Mouse (Mus musculus) activated CD4-positive, CD25-positive, alpha-beta regulatory T cell, adult 4 months (primary cell): ENCODE results near the gene Ssbp3. TPM values are rescaled to one million over a fixed set of nuclear protein-coding genes. Genes with fewer than 3 reads are reported as not detected.

Experiments
- ATAC-seq: one replicate; pipeline ENCODE4 v1.8.0; 2017
- polyA plus RNA-seq, 2 experiments: library from polyadenylated mRNA; unstranded; fragments of 100-300 nt; shearing (Covaris generic); gene quantifications; one replicate each; pipeline ENCODE4 v1.2.1; 2017

Ssbp3 gene
- polyA plus RNA-seq, 2 experiments from 2014 or later, result 42.9 to 48.0 TPM

DNA sequence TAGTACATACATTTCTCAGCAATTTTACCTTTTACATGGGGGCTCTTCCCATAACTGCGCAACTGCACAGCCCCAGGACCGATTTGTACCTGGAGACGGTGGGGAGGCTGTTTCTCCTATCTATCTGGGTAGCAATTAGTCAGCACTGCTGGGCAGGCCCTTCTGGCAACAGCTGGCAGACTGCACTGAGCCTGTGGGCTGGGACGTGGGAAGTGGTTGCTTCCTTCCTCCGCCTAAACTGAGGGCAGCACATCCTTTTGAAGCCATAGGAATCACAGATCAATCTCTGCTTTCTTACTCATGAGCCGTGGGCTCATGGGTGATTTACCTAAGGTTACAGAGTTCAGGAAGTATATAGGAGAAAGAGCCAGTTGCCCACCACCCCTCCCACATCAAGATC lies 148.3 kb downstream of the Ssbp3 start:
- ATAC-seq, result no peak

GRCm38 (mm10) chr4:107061560-107061959 lies 151.1 kb downstream of the Ssbp3 start:
- no peak for ATAC-seq

DNA sequence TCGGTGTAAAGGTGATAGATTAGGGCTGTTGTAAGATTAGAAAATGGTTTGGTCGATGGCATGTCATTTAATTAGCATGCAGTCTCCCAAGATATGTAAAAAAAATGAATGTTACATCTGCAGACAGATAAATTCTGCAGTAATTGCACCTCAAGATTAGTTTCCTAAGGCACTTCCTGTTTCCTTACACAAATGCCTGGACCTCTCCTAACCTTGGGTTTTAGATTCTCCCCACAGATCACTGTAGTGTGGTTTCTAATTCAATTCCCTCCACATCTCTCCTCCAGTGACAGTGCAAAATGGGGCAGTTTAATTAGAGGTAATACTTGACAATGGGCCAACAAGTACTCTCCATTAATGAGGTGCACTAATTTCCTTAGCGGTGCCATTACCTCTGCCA lies 152.7 kb downstream of the Ssbp3 start:
- no peak for ATAC-seq

GRCm38 (mm10) chr4:107064394-107065098 lies 154.0 kb downstream of the Ssbp3 start:
- ATAC-seq, result no peak

- ATAC-seq, result peak; percentile 100
Measured at GRCm38 (mm10) chr4:107066252-107067124, 156.0 kb downstream of the Ssbp3 start, which contains the start of the genes Mrpl37 and Cyb5rl. Gene Mrpl37 (minus strand): TSS chr4:107066868. Gene Cyb5rl (plus strand): TSS chr4:107066988.

GRCm38 (mm10) chr4:107067151-107067840 lies 156.8 kb downstream of the Ssbp3 start:
- ATAC-seq, result peak; percentile 11

DNA sequence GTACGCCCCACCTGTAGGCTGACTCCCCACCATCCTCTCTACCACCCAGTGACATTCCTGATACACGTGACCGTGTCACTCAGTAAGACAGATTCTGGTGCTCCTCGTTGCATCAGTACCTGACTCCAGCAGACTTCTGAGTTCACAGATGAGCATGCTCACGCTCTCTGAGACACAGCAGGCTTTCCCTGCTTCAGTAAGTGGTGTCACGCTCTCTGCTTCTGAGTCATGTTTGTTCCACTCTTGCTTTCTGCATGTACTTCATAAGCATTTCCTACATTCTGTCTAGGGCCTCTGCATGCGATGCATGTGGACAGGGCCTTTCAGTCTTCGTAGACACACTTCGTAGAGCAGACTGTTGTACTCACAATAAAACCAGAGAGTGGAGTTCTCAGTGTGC lies 161.8 kb downstream of the Ssbp3 start:
- ATAC-seq, result no peak

GRCm38 (mm10) chr4:107075456-107075855 lies 165.0 kb downstream of the Ssbp3 start:
- ATAC-seq, result no peak

GRCm38 (mm10) chr4:107078894-107079293 lies 168.4 kb downstream of the Ssbp3 start:
- ATAC-seq, result no peak

GRCm38 (mm10) chr4:107079716-107080115 lies 169.2 kb downstream of the Ssbp3 start:
- no peak for ATAC-seq

DNA sequence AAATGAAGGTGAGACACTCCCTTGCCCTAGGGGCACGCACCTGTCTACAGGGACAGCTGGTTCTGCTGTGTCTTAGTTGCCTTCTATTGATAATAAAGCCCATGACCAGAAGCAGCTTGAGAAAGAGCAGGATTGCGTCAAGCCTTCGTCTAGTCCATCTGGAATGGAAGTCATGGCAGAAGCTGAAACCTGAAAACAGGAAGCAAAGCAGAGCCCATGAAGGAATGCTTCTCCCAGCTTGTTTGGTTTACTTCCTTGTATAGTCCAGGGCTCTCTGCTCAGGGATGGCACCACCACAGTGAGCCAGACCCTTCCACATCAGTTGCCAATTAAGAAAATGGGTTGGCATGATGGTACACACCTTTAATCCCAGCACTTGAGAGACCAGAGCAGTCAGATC lies 171.7 kb downstream of the Ssbp3 start:
- no peak for ATAC-seq

DNA sequence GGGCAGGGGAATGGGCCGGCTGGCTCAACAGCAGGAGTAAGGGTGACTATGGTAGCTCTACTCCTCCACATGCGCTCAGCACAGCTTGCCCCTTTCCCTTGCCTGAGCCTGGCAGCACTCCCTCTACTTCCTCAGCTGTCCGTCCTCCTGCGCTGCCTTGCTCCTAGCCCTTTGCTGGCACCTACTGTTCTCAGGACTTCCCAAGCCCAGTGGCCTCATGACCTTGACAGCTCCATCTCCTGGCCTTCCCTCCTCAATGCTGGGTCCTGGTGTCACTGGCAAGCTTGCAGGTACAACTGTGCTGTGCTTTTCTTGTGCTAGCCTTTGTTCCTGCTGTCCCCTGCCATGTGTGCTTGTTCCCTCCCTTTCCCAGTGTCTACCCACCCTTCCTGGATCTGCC lies 172.6 kb downstream of the Ssbp3 start:
- ATAC-seq, result no peak

DNA sequence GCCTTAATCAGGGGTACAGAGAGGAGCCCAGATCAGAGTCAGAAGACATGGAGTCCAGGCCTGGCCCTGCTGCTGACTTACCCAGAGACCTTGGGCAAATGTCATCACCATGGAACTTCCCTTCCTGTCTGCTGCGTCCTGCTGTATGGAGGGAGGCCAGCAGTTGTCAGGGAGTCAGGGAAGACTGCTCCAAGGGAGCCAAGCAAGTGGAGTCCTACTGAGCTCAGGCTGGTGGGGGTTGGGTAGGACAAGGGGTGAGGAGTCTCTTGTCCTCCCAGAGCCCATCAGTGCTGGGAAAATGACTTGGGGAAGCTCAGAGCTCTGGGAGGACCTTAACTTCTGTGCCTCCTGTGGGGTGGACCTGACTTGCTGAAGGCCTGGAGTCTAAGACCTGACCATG lies 173.8 kb downstream of the Ssbp3 start:
- ATAC-seq, result no peak

- ATAC-seq, result no peak
Measured at GRCm38 (mm10) chr4:107084858-107085257, 174.4 kb downstream of the Ssbp3 start.

DNA sequence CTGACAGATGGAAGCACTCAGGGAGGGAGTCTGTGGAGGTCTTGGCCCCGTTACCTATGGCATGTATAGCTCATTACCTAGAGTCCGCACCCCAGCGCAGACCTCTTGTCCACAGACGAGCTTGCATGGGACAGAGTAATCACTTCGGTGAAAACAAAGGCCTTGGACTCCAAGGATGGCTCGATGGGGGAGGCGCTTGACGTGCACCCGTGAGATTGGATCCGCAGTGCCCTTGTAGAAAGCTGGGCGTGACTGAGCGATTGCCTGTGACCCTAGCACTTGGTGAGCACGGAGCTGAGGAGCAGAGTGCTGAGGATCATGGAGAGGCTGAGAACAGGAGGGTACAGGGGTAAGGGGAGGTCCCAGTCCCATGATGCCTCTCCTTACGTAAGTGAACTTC lies 181.2 kb downstream of the Ssbp3 start:
- ATAC-seq, result no peak

DNA sequence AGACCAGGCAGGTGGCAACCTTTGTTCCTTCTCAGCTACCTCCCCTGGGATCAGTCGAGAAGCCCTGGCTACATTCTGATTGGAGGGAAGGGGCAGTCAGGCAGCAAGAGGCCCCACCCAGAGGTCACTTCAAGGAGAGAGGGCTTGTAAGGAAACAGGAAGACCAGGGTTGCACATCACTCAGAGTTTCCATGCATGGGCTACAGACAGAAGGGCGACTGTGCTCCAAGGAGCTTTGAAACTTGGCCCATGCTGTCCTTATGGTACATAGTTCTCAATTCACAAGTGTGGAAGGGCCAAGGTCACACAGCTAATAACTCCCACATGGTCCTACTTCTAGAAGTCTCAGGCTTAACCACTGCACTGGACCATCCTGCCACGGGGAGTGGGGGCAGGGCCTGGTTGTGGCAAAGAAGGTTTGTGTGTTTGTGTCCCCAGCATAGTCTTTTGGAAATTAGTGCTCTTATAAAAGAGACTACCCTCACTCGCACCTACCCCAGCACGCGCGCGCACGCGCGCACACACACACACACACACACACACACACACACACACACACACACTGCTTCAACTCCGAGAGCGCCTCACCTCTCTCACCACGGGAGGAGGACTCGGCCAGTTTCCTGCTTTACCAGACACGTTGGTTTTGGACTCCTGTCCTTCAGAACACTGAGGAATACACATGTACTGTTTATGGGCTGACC lies 184.1 kb downstream of the Ssbp3 start:
- ATAC-seq, result no peak

GRCm38 (mm10) chr4:107096043-107096442 lies 185.5 kb downstream of the Ssbp3 start:
- ATAC-seq, result no peak

DNA sequence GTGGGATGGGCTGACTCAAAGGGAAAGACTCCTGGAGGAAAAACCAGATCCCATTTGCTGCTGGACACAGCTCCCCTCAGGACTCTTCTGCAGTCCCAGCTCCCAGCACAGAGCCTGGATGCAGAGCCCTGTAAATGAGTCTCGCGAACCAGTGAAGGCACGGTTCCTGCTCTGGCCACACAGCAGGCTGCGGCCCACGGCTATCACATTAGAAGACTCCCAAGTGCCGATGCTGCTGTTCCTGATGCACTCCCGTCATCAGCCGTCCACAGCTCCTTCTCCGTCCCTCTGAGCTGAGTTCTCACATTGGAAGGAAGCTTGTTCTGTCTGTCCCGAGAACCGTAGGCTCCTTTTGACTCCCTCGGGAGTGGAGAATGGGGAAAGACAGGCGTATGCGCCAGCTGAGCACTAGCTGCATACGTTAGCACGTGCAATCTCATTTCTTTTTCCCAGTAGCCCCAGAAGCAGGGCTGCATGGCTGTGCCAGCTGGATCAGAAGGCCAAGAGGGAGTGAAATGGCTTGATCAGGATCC lies 186.4 kb downstream of the Ssbp3 start, which contains the start of gene Cdcp2:
Cdcp2 (plus strand) TSS at position 51 of the 533 bp plus-strand sequence.
- no peak for ATAC-seq

DNA sequence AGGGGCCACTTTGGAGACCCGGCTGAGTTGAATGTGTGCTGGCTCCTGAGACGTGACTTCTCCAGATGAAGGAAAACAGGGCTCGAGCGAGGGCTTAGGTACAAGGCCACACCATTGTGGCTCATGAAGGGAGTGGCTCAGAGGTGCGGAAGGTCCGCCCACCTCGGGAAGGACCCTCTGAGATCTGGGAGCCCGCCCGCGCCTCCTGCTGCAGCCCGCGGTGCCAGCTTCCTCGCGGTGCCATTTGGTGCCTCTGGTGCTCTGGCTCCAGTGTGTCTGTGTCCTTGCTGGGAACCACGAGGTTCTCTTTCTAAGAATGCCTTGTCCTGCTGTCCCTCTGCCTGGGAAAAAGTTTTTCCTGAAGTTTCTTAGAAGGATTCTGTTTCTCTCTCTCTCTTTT lies 187.4 kb downstream of the Ssbp3 start:
- no peak for ATAC-seq

- ATAC-seq, result no peak
Measured at GRCm38 (mm10) chr4:107098375-107098774, 187.9 kb downstream of the Ssbp3 start.

DNA sequence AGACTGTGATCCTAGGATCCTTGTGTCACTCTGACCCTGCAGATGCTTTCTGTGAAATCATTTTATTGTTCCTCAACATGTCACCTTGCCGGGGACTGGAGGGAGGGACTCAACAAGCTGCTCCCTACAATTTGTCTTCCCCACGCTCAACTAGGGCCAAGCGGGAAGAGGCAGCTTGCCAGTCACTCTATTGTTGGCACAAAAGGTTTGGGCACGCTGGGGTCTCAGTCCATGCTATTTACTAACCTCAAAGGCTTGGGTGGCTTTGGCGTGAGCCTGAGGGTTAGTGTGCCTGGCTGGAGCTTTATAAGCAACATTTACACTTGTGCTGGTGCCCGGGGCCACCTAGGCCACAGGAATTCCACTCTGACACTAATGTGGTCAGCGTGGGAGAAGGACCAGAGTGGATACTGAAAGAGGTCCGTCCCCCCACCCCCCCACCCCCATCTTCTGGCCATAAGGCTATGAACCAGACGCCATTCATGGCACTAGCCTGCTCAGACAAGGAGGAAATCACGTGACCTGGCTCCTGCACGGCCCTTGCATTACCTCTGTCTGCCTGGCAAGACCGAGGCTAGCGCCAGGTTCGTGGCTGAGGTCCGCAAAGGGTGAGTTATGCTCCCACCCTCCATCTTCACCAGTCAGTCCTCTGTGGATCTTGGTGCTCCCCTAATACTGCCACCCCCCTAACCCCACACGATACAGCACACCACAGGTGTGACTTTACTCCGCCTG lies 188.5 kb downstream of the Ssbp3 start:
- ATAC-seq, result no peak
